Mouse (Mus musculus) activated CD4-positive, CD25-positive, alpha-beta regulatory T cell, adult 4 months (primary cell): ENCODE measurements around the gene Mrpl45. TPM values are rescaled to one million over a fixed set of nuclear protein-coding genes. Genes with fewer than 3 reads are reported as not detected.
"Not testable (repeated sequence)": the region's sequence is repeated elsewhere in the genome, so short reads cannot be mapped to it uniquely, and the experiment has no call there.

Experiments
- ATAC-seq: one replicate; pipeline ENCODE4 v1.8.0; 2017
- polyA plus RNA-seq, 2 experiments: library from polyadenylated mRNA; unstranded; fragments of 100-300 nt; shearing (Covaris generic); gene quantifications; one replicate each; pipeline ENCODE4 v1.2.1; 2017

Mrpl45 gene
- polyA plus RNA-seq: 10 to 100 TPM; 44.6 to 48.7 TPM

GRCm38 (mm10) chr11:97315504-97316503 is at the start of gene Mrpl45:
Gene Mrpl45 (plus strand): TSS chr11:97315716.
- peak; percentile 95 for ATAC-seq

GRCm38 (mm10) chr11:97266544-97266943 is 49.0 kb upstream of the Mrpl45 start:
- not testable (repeated sequence) for ATAC-seq

- not testable (repeated sequence) for ATAC-seq
These were observed 45.5 kb upstream of the Mrpl45 start for GRCm38 (mm10) chr11:97270004-97270403.

- no peak for ATAC-seq
These were observed 42.7 kb upstream of the Mrpl45 start for GRCm38 (mm10) chr11:97272835-97273234.

- no peak for ATAC-seq
These were observed 41.9 kb upstream of the Mrpl45 start for GRCm38 (mm10) chr11:97273613-97274012.

GRCm38 (mm10) chr11:97274947-97275346 is 40.6 kb upstream of the Mrpl45 start:
- not testable (repeated sequence) for ATAC-seq

- no peak for ATAC-seq
These were observed 40.2 kb upstream of the Mrpl45 start for GRCm38 (mm10) chr11:97275349-97275748.

- ATAC-seq: no peak
These were observed 39.5 kb upstream of the Mrpl45 start for GRCm38 (mm10) chr11:97276019-97276418.

GRCm38 (mm10) chr11:97277166-97277565 is 38.4 kb upstream of the Mrpl45 start:
- ATAC-seq: no peak

- ATAC-seq: no peak
These were observed 37.1 kb upstream of the Mrpl45 start for GRCm38 (mm10) chr11:97278456-97278855.

GRCm38 (mm10) chr11:97279040-97279404 is 36.5 kb upstream of the Mrpl45 start:
- ATAC-seq: no peak

GRCm38 (mm10) chr11:97279405-97280215 is 35.9 kb upstream of the Mrpl45 start:
- peak; percentile 27 for ATAC-seq

GRCm38 (mm10) chr11:97280216-97280861 is 35.2 kb upstream of the Mrpl45 start, which contains the start of gene Npepps:
Gene Npepps (minus strand): TSS chr11:97280638.
- ATAC-seq: peak; percentile 69

GRCm38 (mm10) chr11:97282179-97282578 is 33.3 kb upstream of the Mrpl45 start:
- no peak for ATAC-seq

GRCm38 (mm10) chr11:97284854-97285253 is 30.7 kb upstream of the Mrpl45 start:
- ATAC-seq: no peak

GRCm38 (mm10) chr11:97285852-97286775 is 29.4 kb upstream of the Mrpl45 start:
- ATAC-seq: no peak

GRCm38 (mm10) chr11:97286973-97287372 is 28.5 kb upstream of the Mrpl45 start:
- ATAC-seq: no peak

GRCm38 (mm10) chr11:97287643-97288042 is 27.9 kb upstream of the Mrpl45 start:
- no peak for ATAC-seq

GRCm38 (mm10) chr11:97289276-97290230 is 26.0 kb upstream of the Mrpl45 start:
- no peak for ATAC-seq

- ATAC-seq: no peak
These were observed 22.8 kb upstream of the Mrpl45 start for GRCm38 (mm10) chr11:97292731-97293130.
